Comparison of ENCODE assay signal across 7 mouse cellular contexts in genomic region chr11:114795231-114795746, GRCm38 (mm10). TPM values are rescaled to one million over a fixed set of nuclear protein-coding genes. Genes with fewer than 3 reads are reported as not detected.
DNase-seq lines count a peak whose midpoint lies in the region; ATAC-seq and TF ChIP-seq lines count a peak whose summit lies in the region.

No protein-coding gene starts in this region.

- H3K9me3 ChIP-seq in hindbrain, embryonic 16.5 days (ENCODE audit: control insufficient read depth, low read length): no peaks in the 10 kb centered on the region

- peaks cover 5% of the 10 kb centered on the region for H3K27me3 ChIP-seq in hindbrain, embryonic 16.5 days (replicated peaks; ENCODE audit: control insufficient read depth, insufficient read depth, low read length)

- H3K36me3 ChIP-seq in hindbrain, embryonic 16.5 days (ENCODE audit: control insufficient read depth, insufficient read depth, low read length): no peaks in the 10 kb centered on the region

- WGBS in hindbrain, embryonic 16.5 days: 0% methylated on average over 7 of the region's 7 CpGs

- peak; percentile 39 for TF ChIP-seq CTCF in left cerebral cortex, adult 2 months (IDR thresholded peaks at IDR 0.05)

- ATAC-seq in frontal cortex, adult (ENCODE audit: low TSS enrichment): peak; percentile 71
- peak; percentile 79 for ATAC-seq in hindbrain, embryonic 16.5 days
- peak; percentile 40 for ATAC-seq in megakaryocyte progenitor cell, adult 5-6 weeks (replicated peaks; ENCODE audit: poor library complexity)

- H3K4me1 ChIP-seq in hindbrain, embryonic 16.5 days (ENCODE audit: control insufficient read depth, insufficient read depth, low read depth, low read length): peaks cover 47% of the 10 kb centered on the region

- peak overlapping the region; percentile 32 for H3K4me3 ChIP-seq in hindbrain, embryonic 16.5 days (ENCODE audit: low read length)
- H3K4me3 ChIP-seq in left cerebral cortex, adult 2 months: peak overlapping the region; percentile 33

- intact Hi-C loops in left cerebral cortex, adult 2 months (cut with DNase I): loop anchor here (1.0 to 2.0 kb wide), 2 partner anchors 27 to 122 kb away; no protein-coding TSS in a partner anchor

- H3K4me2 ChIP-seq in hindbrain, embryonic 16.5 days (ENCODE audit: low read length): peak overlapping the region; percentile 83

- H3K9ac ChIP-seq in hindbrain, embryonic 16.5 days (ENCODE audit: low read depth, low read length): peak overlapping the region; percentile 33

- peak overlapping the region; percentile 93 for H3K27ac ChIP-seq in hindbrain, embryonic 16.5 days (ENCODE audit: low read depth, low read length)
- peak overlapping the region; percentile 70; the same call in 1 of the 2 replicates for H3K27ac ChIP-seq in left cerebral cortex, adult 2 months

- DNase-seq in adrenal gland, postnatal 10 days: peak; percentile 46
- DNase-seq in cerebellum, adult 8-10 months: peak; percentile 92
- DNase-seq in left cerebral cortex, adult 2 months (ENCODE audit: extremely low spot score in 1 of 2, low spot score in 2 of 2): peak; percentile 83 to 88
- peak; percentile 89 for DNase-seq in right cerebral cortex, postnatal 25 days

RNA-seq across cellular contexts. Expression of gene Btbd17, which starts 0.5 kb away (rescaled TPM):
- total RNA-seq in adrenal gland, postnatal 10 days (2021): under 1 TPM; 0.21 to 0.33 TPM
- 22.4 and 24.2 TPM in 2 replicates for polyA plus RNA-seq in hindbrain, embryonic 16.5 days (2015; fragmentation: Nextera tagmentation; extraction: Ambion mirVana)
- total RNA-seq in left cerebral cortex, adult 2 months (2021): 10 to 100 TPM; 29.5 to 29.8 TPM
- not detected in 2 replicates for total RNA-seq in megakaryocyte progenitor cell, adult 5-6 weeks (2015)
- total RNA-seq in megakaryocyte progenitor cell, adult 5-6 weeks (2017): not detected in 2 replicates

RNA-seq across cellular contexts. Expression of gene Gpr142, which starts 3.4 kb away (rescaled TPM):
- not detected for total RNA-seq in adrenal gland, postnatal 10 days (2021)
- not detected in 2 replicates for polyA plus RNA-seq in hindbrain, embryonic 16.5 days (2015; fragmentation: Nextera tagmentation; extraction: Ambion mirVana)
- not detected for total RNA-seq in left cerebral cortex, adult 2 months (2021)
- total RNA-seq in megakaryocyte progenitor cell, adult 5-6 weeks (2015): not detected in 2 replicates
- not detected in 2 replicates for total RNA-seq in megakaryocyte progenitor cell, adult 5-6 weeks (2017)

RNA-seq across cellular contexts. Expression of gene Kif19a, which starts 30.1 kb away (rescaled TPM):
- 1 to 10 TPM in 1 of 2 experiments, under 1 TPM in 1; 0.67 to 1.1 TPM for total RNA-seq in adrenal gland, postnatal 10 days (2021)
- polyA plus RNA-seq in hindbrain, embryonic 16.5 days (2015; fragmentation: Nextera tagmentation; extraction: Ambion mirVana): 0.55 and 0.69 TPM in 2 replicates
- 1 to 10 TPM; 3.2 to 3.6 TPM for total RNA-seq in left cerebral cortex, adult 2 months (2021)
- not detected in 2 replicates for total RNA-seq in megakaryocyte progenitor cell, adult 5-6 weeks (2015)
- total RNA-seq in megakaryocyte progenitor cell, adult 5-6 weeks (2017): not detected in 2 replicates

RNA-seq across cellular contexts. Expression of gene Gprc5c, which starts 55.7 kb away (rescaled TPM):
- 10 to 100 TPM; 26.2 to 27.9 TPM for total RNA-seq in adrenal gland, postnatal 10 days (2021)
- 9.7 and 12.9 TPM in 2 replicates for polyA plus RNA-seq in hindbrain, embryonic 16.5 days (2015; fragmentation: Nextera tagmentation; extraction: Ambion mirVana)
- 1 to 10 TPM; 4.0 to 5.4 TPM for total RNA-seq in left cerebral cortex, adult 2 months (2021)
- not detected in 2 replicates for total RNA-seq in megakaryocyte progenitor cell, adult 5-6 weeks (2015)
- total RNA-seq in megakaryocyte progenitor cell, adult 5-6 weeks (2017): 0.67 TPM in 1 of 2 replicates, not detected in the other

Comparison
In these comparisons a context has a peak if more than half of its experiments do, and no peak if none do; other contexts are left out.
1. Peak in every context shown above with its lines: DNase-seq, ATAC-seq, H3K4me3 ChIP-seq and H3K27ac ChIP-seq.
2. RNA of gene Btbd17, which starts 0.5 kb away (total RNA-seq): 29.5 to 29.8 TPM in left cerebral cortex, adult 2 months; 0.21 to 0.33 TPM in adrenal gland, postnatal 10 days and not detected in megakaryocyte progenitor cell, adult 5-6 weeks; every median in the first group is over 10 times any median in the second.